Mouse (Mus musculus) testis, adult 2 months (tissue): ENCODE results near the gene Syngr1. TPM values are rescaled to one million over a fixed set of nuclear protein-coding genes. Genes with fewer than 3 reads are reported as not detected.

Experiments used
- H3K27ac ChIP-seq: fragments of 200-500 bp; 2 replicates; pipeline ENCODE4 v1.5.1; 2012; ENCODE audit warnings: low read depth, low read length; ENCODE audit not compliant: control insufficient read depth, insufficient read depth
- H3K27me3 ChIP-seq: fragments of 200-500 bp; 2 replicates; pipeline ENCODE4 v1.6.1; 2012; ENCODE audit warnings: mild to moderate bottlenecking, low read length, moderate library complexity; ENCODE audit not compliant: control insufficient read depth, insufficient read depth
- H3K36me3 ChIP-seq: fragments of 200-500 bp; 2 replicates; pipeline ENCODE4 v1.6.1; 2012; ENCODE audit warnings: mild to moderate bottlenecking, low read length; ENCODE audit not compliant: control insufficient read depth, insufficient read depth
- H3K4me1 ChIP-seq: fragments of 200-500 bp; 2 replicates; pipeline ENCODE4 v1.6.1; 2012; ENCODE audit warnings: low read length; ENCODE audit not compliant: control insufficient read depth, insufficient read depth
- H3K4me3 ChIP-seq: fragments of 200-500 bp; 2 replicates; pipeline ENCODE4 v1.5.1; 2012; ENCODE audit warnings: low read depth, mild to moderate bottlenecking, low read length, moderate library complexity, mixed read lengths; ENCODE audit not compliant: control insufficient read depth
- CTCF ChIP-seq: fragments of 200-500 bp; IDR thresholded peaks from 2 replicates; pipeline ENCODE4 v1.5.1; 2012; ENCODE audit warnings: low read depth, mild to moderate bottlenecking, inconsistent platforms, low read length, moderate library complexity; ENCODE audit not compliant: control insufficient read depth, insufficient read depth, insufficient replicate concordance
- POLR2A ChIP-seq: fragments of 200-500 bp; IDR thresholded peaks from 2 replicates; pipeline ENCODE4 v1.6.1; 2012; ENCODE audit warnings: low read depth, mild to moderate bottlenecking, inconsistent platforms, low read length, moderate library complexity; ENCODE audit not compliant: control insufficient read depth
- polyA plus RNA-seq: library from polyadenylated mRNA; depleted of rRNA; stranded (reverse); fragments of >200 nt; gene quantifications from 2 replicates; pipeline ENCODE4 v1.2.3, GENCODE M21; 2012

Gene Syngr1
- polyA plus RNA-seq, 1 experiment = 8.5 TPM

- Histone ChIP-seq H3K4me1 (peaks cover 4% of the 10 kb centered on the region), H3K4me3 (no peak overlapping the region), H3K27ac (no peak overlapping the region), H3K27me3 (no peaks in the 10 kb centered on the region), H3K36me3 (peaks cover 4% of the 10 kb centered on the region)
- TF ChIP-seq CTCF (no peak), POLR2A (no peak)
Observed at GRCm38 (mm10) chr15:80078058-80078814, 12.9 kb upstream of the Syngr1 start.

- Histone ChIP-seq H3K4me3 (no peak overlapping the region), H3K27me3 (no peaks in the 10 kb centered on the region), H3K27ac (no peak overlapping the region), H3K36me3 (peaks cover 4% of the 10 kb centered on the region), H3K4me1 (peaks cover 4% of the 10 kb centered on the region)
- TF ChIP-seq POLR2A = no peak
- TF ChIP-seq CTCF = no peak
Observed at GRCm38 (mm10) chr15:80079129-80079668, 11.9 kb upstream of the Syngr1 start.

GRCm38 (mm10) chr15:80079954-80080353 is 11.2 kb upstream of the Syngr1 start:
- peaks cover 2% of the 10 kb centered on the region; the same call in 1 of the 2 replicates for H3K4me1 ChIP-seq
- no peak overlapping the region for H3K4me3 ChIP-seq
- TF ChIP-seq CTCF (no peak), POLR2A (no peak)
- no peak overlapping the region for H3K27ac ChIP-seq
- peaks cover 4% of the 10 kb centered on the region for H3K36me3 ChIP-seq
- H3K27me3 ChIP-seq = no peaks in the 10 kb centered on the region

DNA sequence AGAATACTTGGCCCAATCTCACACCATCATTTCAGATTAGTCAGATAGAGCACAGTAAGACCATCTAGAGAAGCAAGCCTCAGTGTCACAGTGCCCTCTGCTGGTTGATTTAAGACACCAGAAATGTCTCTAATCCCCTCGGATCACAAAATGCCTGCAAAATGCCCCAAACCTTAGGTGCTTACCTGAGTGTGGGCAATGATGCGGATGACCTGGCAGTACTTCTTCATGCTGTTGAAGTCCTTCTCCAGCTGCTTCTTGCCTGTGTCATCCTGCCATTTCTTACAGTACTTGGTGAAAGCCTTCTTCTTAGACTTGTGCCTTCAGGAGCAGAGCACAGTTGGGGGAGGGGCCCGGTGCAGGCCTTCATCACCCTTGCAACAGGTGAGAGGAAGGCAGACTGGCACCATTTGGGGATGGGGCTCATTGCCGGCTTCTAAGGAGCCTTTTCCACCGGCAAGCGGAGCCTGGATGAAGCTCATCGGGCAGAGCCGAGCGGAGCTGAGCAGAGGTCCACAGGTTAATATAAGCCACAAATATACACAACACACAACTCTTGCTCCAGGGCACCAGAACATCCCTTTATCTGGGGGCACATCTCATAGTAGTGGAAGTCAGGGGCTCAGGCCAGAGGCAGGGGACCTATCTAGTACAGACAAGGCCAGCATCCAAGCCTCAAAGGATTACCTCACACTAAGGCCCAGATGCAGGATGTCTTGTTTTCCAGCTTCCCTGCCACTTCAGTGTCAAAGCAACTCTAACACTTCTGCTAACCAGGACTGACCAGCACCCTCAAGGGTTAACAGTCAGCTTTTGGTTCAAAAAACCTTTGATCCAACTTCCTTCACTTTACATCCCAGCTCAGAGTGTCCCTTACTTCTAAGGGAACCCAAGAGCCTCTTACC is 10.2 kb upstream of the Syngr1 start:
- Histone ChIP-seq H3K27me3 (no peaks in the 10 kb centered on the region), H3K36me3 (peaks cover 4% of the 10 kb centered on the region), H3K4me3 (no peak overlapping the region), H3K4me1 (peaks cover 2% of the 10 kb centered on the region; the same call in 1 of the 2 replicates), H3K27ac (no peak overlapping the region)
- TF ChIP-seq POLR2A (no peak), CTCF (no peak)

GRCm38 (mm10) chr15:80081801-80082546 is 9.2 kb upstream of the Syngr1 start:
- peaks cover 4% of the 10 kb centered on the region for H3K36me3 ChIP-seq
- H3K27me3 ChIP-seq = no peaks in the 10 kb centered on the region
- peaks cover 2% of the 10 kb centered on the region; the same call in 1 of the 2 replicates for H3K4me1 ChIP-seq
- H3K27ac ChIP-seq = no peak overlapping the region
- peak overlapping the region; percentile 98 for H3K4me3 ChIP-seq
- TF ChIP-seq POLR2A (no peak), CTCF (no peak)

DNA sequence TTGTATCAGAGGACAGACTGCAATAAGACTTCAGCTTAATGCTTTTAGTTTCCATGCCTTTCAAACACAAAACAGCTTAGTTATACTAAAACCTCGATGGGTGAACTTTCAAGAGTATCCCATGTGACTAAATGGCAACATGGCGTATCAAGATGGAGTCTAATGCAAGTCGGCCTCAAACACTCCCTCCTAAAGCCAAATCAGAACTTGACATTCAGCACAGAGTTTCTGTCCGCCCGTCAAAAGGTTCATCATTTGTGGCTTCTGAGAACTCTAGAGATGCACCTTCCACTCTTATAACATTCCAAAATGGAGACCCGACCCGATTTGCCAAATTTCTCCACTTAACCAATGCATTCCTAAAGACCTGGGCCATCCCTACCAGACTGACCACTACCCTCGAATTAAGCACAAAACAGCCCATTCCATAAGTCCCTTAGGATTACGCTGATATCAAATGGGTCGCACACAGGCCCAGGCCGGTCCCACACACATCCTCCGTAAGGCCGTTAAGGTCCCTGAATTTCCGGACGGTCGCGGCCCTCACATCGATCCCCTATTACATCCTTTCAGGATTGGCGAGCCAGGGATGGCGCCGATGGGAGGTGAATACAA is 8.4 kb upstream of the Syngr1 start:
- TF ChIP-seq POLR2A (no peak), CTCF (no peak)
- no peaks in the 10 kb centered on the region for H3K27me3 ChIP-seq
- peak overlapping the region; percentile 98 for H3K4me3 ChIP-seq
- H3K4me1 ChIP-seq = peaks cover 2% of the 10 kb centered on the region; the same call in 1 of the 2 replicates
- H3K27ac ChIP-seq = peak overlapping the region; percentile 92
- H3K36me3 ChIP-seq = peaks cover 4% of the 10 kb centered on the region
